Mouse (Mus musculus) adrenal gland, postnatal 4 days (tissue): ENCODE data around the gene Gabpb2. TPM values are rescaled to one million over a fixed set of nuclear protein-coding genes. Genes with fewer than 3 reads are reported as not detected.

Experiments used
- microRNA-seq: library from miRNA; unstranded; fragments of <30 nt; microRNA quantifications from one replicate; pipeline ENCODE4 v1.2.0, GENCODE M21; 2021
- total RNA-seq, 2 experiments: library from RNA; stranded (reverse); gene quantifications; 2 replicates each; pipeline ENCODE4 v1.2.3; 2021

Gene Gabpb2
- total RNA-seq, 2 experiments from 2014 or later = 33.0 to 35.0 TPM

Small RNAs within 50 kb of the gene (microRNA-seq; reads per million reads assigned to microRNA genes)
- gene Mir8099-1 = not detected

Other genes with a start within 250 kb of the Gabpb2 start
- gene Pi4kb, start 243.2 kb downstream of the Gabpb2 start, total RNA-seq = 10 to 100 TPM; 51.8 to 56.2 TPM
- gene Zfp687, start 202.5 kb downstream of the Gabpb2 start, total RNA-seq = 10 to 100 TPM; 76.5 to 81.4 TPM
- 100 to 1,000 TPM; 243 to 263 TPM for gene Psmd4, start 175.3 kb downstream of the Gabpb2 start, total RNA-seq
- gene Pip5k1a, start 111.0 kb downstream of the Gabpb2 start, total RNA-seq = 10 to 100 TPM; 51.6 to 54.5 TPM
- 10 to 100 TPM; 89.3 to 93.0 TPM for gene Vps72, start 106.9 kb downstream of the Gabpb2 start, total RNA-seq
- gene Tmod4, start 93.4 kb downstream of the Gabpb2 start, total RNA-seq = 1 to 10 TPM; 3.7 to 7.8 TPM
- 10 to 100 TPM; 53.4 to 53.9 TPM for gene Scnm1, start 83.9 kb downstream of the Gabpb2 start, total RNA-seq
- 10 to 100 TPM; 10.7 to 11.5 TPM for gene Lysmd1, start 83.8 kb downstream of the Gabpb2 start, total RNA-seq
- gene Tnfaip8l2, start 75.6 kb downstream of the Gabpb2 start, total RNA-seq = 1 to 10 TPM; 2.9 to 3.4 TPM
- gene Sema6c, start 57.5 kb downstream of the Gabpb2 start, total RNA-seq = 10 to 100 TPM; 15.3 to 15.4 TPM
- 10 to 100 TPM; 82.6 to 93.1 TPM for gene Cdc42se1, start 10.8 kb upstream of the Gabpb2 start, total RNA-seq
- gene Mllt11, start 14.3 kb upstream of the Gabpb2 start, total RNA-seq = 10 to 100 TPM; 18.5 to 26.7 TPM
- gene Gm128, start 23.7 kb upstream of the Gabpb2 start, total RNA-seq = under 1 TPM; 0.17 to 0.25 TPM
- gene Bnipl, start 33.3 kb upstream of the Gabpb2 start, total RNA-seq = under 1 TPM in 1 of 2 experiments, not detected in 1; 0.90 TPM
- gene Mindy1, start 63.4 kb upstream of the Gabpb2 start, total RNA-seq = 100 to 1,000 TPM; 127 to 130 TPM
- 10 to 100 TPM; 31.6 to 32.7 TPM for gene Prune1, start 64.2 kb upstream of the Gabpb2 start, total RNA-seq
- 1 to 10 TPM; 1.1 to 1.3 TPM for gene Anxa9, start 89.3 kb upstream of the Gabpb2 start, total RNA-seq
- 100 to 1,000 TPM; 145 to 147 TPM for gene Cers2, start 96.9 kb upstream of the Gabpb2 start, total RNA-seq
- gene Setdb1, start 139.3 kb upstream of the Gabpb2 start, total RNA-seq = 10 to 100 TPM; 39.0 to 41.1 TPM
- gene 4930558C23Rik, start 184.9 kb upstream of the Gabpb2 start, total RNA-seq = not detected
- gene Arnt, start 216.5 kb upstream of the Gabpb2 start, total RNA-seq = 10 to 100 TPM; 76.4 to 76.5 TPM